Mouse (Mus musculus) skeletal muscle tissue, adult 2 months (tissue): ENCODE measurements around the gene Apbb1ip.

Experiments
- DNase-seq: peaks from one replicate; pipeline ENCODE4 v3.0.0-alpha.2; 2012; ENCODE audit warnings: low read depth, low spot score

Apbb1ip gene

GRCm38 (mm10) chr2:22773549-22774180, at the start of gene Apbb1ip:
Gene Apbb1ip (plus strand): TSS chr2:22774094.
- DNase-seq: peak; percentile 23

GRCm38 (mm10) chr2:22727113-22727512, 46.8 kb upstream of the Apbb1ip start:
- DNase-seq: no peak

GRCm38 (mm10) chr2:22736134-22736533, 37.8 kb upstream of the Apbb1ip start:
- DNase-seq: no peak

- peak; percentile 39 for DNase-seq
Measured at GRCm38 (mm10) chr2:22739369-22739768, 34.5 kb upstream of the Apbb1ip start.

- no peak for DNase-seq
Measured at GRCm38 (mm10) chr2:22740441-22740840, 33.5 kb upstream of the Apbb1ip start.

- DNase-seq: no peak
Measured at GRCm38 (mm10) chr2:22741222-22741621, 32.7 kb upstream of the Apbb1ip start.

GRCm38 (mm10) chr2:22744121-22744761, 29.7 kb upstream of the Apbb1ip start:
- DNase-seq: no peak

- DNase-seq: peak; percentile 62
Measured at GRCm38 (mm10) chr2:22744876-22745275, 29.0 kb upstream of the Apbb1ip start.

- no peak for DNase-seq
Measured at GRCm38 (mm10) chr2:22746785-22747184, 27.1 kb upstream of the Apbb1ip start.

- DNase-seq: no peak
Measured at GRCm38 (mm10) chr2:22747941-22748340, 26.0 kb upstream of the Apbb1ip start.

GRCm38 (mm10) chr2:22749761-22750160, 24.1 kb upstream of the Apbb1ip start:
- no peak for DNase-seq

GRCm38 (mm10) chr2:22752492-22752891, 21.4 kb upstream of the Apbb1ip start:
- DNase-seq: no peak

- DNase-seq: no peak
Measured at GRCm38 (mm10) chr2:22753461-22754075, 20.3 kb upstream of the Apbb1ip start.

GRCm38 (mm10) chr2:22754222-22754824, 19.6 kb upstream of the Apbb1ip start:
- no peak for DNase-seq

GRCm38 (mm10) chr2:22755561-22755960, 18.3 kb upstream of the Apbb1ip start:
- no peak for DNase-seq

- DNase-seq: no peak
Measured at GRCm38 (mm10) chr2:22758310-22758972, 15.5 kb upstream of the Apbb1ip start.

GRCm38 (mm10) chr2:22760452-22760851, 13.4 kb upstream of the Apbb1ip start:
- DNase-seq: no peak

GRCm38 (mm10) chr2:22761103-22761521, 12.8 kb upstream of the Apbb1ip start:
- DNase-seq: no peak

- DNase-seq: no peak
Measured at GRCm38 (mm10) chr2:22764774-22765387, 9.0 kb upstream of the Apbb1ip start.

GRCm38 (mm10) chr2:22771311-22771710, 2.6 kb upstream of the Apbb1ip start:
- DNase-seq: peak; percentile 58

GRCm38 (mm10) chr2:22774181-22774751, 372 bp downstream of the Apbb1ip start:
- DNase-seq: peak; percentile 79
